Comparison of ENCODE assay signal across 10 mouse cellular contexts in the genomic region with DNA sequence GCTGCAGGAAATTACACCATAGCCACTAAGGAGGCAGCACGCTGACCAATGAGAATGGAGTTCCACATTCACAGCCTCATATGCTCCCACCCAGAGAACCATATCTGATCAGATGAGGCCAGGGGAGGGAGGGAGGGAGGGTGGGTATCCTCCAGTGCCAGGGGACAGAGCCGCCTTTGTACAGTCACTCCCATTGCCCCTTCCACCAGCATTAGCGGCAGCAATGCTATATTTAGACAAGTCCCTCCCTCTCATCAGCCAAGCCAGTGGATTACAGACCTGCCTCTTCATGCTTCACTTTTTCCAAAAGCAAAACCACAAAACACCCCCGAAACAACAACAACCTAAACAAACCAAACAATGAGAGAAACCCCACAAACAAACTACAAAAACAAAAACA. TPM values are rescaled to one million over a fixed set of nuclear protein-coding genes. Genes with fewer than 3 reads are reported as not detected.
DNase-seq lines count a peak whose midpoint lies in the region; ATAC-seq and TF ChIP-seq lines count a peak whose summit lies in the region.
"Had no signal": no experiment of that assay in that cellular context is flagged by ENCODE, and none has a peak within 500 bp of the region (broad histone marks: within the 10 kb centered on the region; RNA-seq: fewer than 3 reads in every experiment).

No protein-coding gene starts in this region.

- H3K4me3 ChIP-seq in intestine, embryonic 14.5 days (ENCODE audit: low read depth, low read length): no peak overlapping the region
- no peak overlapping the region for H3K4me3 ChIP-seq in intestine, postnatal 0 days (ENCODE audit: low read depth, low read length)
- H3K4me3 ChIP-seq in forebrain, embryonic 15.5 days: no peak overlapping the region
- no peak overlapping the region for H3K4me3 ChIP-seq in intestine, embryonic 16.5 days (ENCODE audit: low read length)

- H3K9ac ChIP-seq in intestine, embryonic 14.5 days (ENCODE audit: low read length): no peak overlapping the region
- H3K9ac ChIP-seq in intestine, postnatal 0 days (ENCODE audit: low read depth, low read length): no peak overlapping the region
- H3K9ac ChIP-seq in forebrain, embryonic 15.5 days (replicated peaks): no peak overlapping the region
- H3K9ac ChIP-seq in intestine, embryonic 16.5 days (ENCODE audit: low read depth, low read length): no peak overlapping the region
- H3K9ac ChIP-seq: liver, embryonic 14.5 days had no signal

- no peak overlapping the region for H3K4me2 ChIP-seq in intestine, embryonic 14.5 days (ENCODE audit: low read length)
- no peak overlapping the region for H3K4me2 ChIP-seq in intestine, postnatal 0 days (replicated peaks; ENCODE audit: low read depth)
- H3K4me2 ChIP-seq in forebrain, embryonic 15.5 days (replicated peaks): no peak overlapping the region
- no peak overlapping the region for H3K4me2 ChIP-seq in intestine, embryonic 16.5 days (ENCODE audit: low read depth, low read length)

- H3K27ac ChIP-seq in intestine, embryonic 14.5 days (ENCODE audit: low read depth): no peak overlapping the region
- H3K27ac ChIP-seq in intestine, postnatal 0 days (ENCODE audit: low read depth, low read length): no peak overlapping the region
- no peak overlapping the region for H3K27ac ChIP-seq in forebrain, embryonic 15.5 days (replicated peaks)
- H3K27ac ChIP-seq in intestine, embryonic 16.5 days (ENCODE audit: low read length): no peak overlapping the region
- H3K27ac ChIP-seq: liver, embryonic 14.5 days had no signal

- no peak for DNase-seq in intestine, embryonic 14.5 days (ENCODE audit: low spot score)
- peak; percentile 4 for DNase-seq in NIH3T3 (ENCODE audit: low read depth)
- DNase-seq in urinary bladder, postnatal 14 days (ENCODE audit: low spot score): no peak
- DNase-seq: kidney, adult 9 months had no signal

- TF ChIP-seq CTCF in intestine, postnatal 0 days (IDR thresholded peaks at IDR 0.05; ENCODE audit: low read depth): no peak

- H3K9me3 ChIP-seq in intestine, embryonic 14.5 days (ENCODE audit: control insufficient read depth, low read length): no peaks in the 10 kb centered on the region
- no peaks in the 10 kb centered on the region for H3K9me3 ChIP-seq in intestine, postnatal 0 days (ENCODE audit: control insufficient read depth)
- no peaks in the 10 kb centered on the region for H3K9me3 ChIP-seq in forebrain, embryonic 15.5 days
- H3K9me3 ChIP-seq in intestine, embryonic 16.5 days (ENCODE audit: control insufficient read depth, low read length): no peaks in the 10 kb centered on the region

- WGBS in intestine, embryonic 14.5 days: 58% methylated on average over 4 of the region's 4 CpGs
- 51% methylated on average over 4 of the region's 4 CpGs for WGBS in intestine, postnatal 0 days
- 54% methylated on average over 4 of the region's 4 CpGs for WGBS in forebrain, embryonic 15.5 days
- WGBS in intestine, embryonic 16.5 days: 52% methylated on average over 4 of the region's 4 CpGs

- peak; percentile 54; the same call in 1 of the 2 replicates for ATAC-seq in intestine, embryonic 14.5 days (replicated peaks; ENCODE audit: low FRiP score, low TSS enrichment, low read depth)
- no peak for ATAC-seq in intestine, postnatal 0 days
- 0 out of 2 replicates have a peak, but pooled peaks have one; percentile 36 for ATAC-seq in forebrain, embryonic 15.5 days (replicated peaks)
- ATAC-seq in intestine, embryonic 16.5 days: peak; percentile 52
- no peak for ATAC-seq in megakaryocyte-erythroid progenitor cell, adult 5-6 weeks (replicated peaks; ENCODE audit: low FRiP score, low TSS enrichment, poor library complexity, severe bottlenecking)
- ATAC-seq in inflammation-experienced regulatory T-cells, adult 6 months: no peak

- no peaks in the 10 kb centered on the region for H3K36me3 ChIP-seq in intestine, embryonic 14.5 days (ENCODE audit: control insufficient read depth, insufficient read depth, low read length)
- no peaks in the 10 kb centered on the region for H3K36me3 ChIP-seq in intestine, postnatal 0 days (ENCODE audit: control insufficient read depth, insufficient read depth)
- H3K36me3 ChIP-seq in forebrain, embryonic 15.5 days: no peaks in the 10 kb centered on the region
- no peaks in the 10 kb centered on the region for H3K36me3 ChIP-seq in intestine, embryonic 16.5 days (ENCODE audit: control insufficient read depth, insufficient read depth, low read length)

- peaks cover 14% of the 10 kb centered on the region for H3K4me1 ChIP-seq in intestine, embryonic 14.5 days (replicated peaks; ENCODE audit: control insufficient read depth, insufficient read depth, low read length)
- no peaks in the 10 kb centered on the region for H3K4me1 ChIP-seq in intestine, postnatal 0 days (replicated peaks; ENCODE audit: control insufficient read depth, insufficient read depth, low read length)
- peaks cover 10% of the 10 kb centered on the region; the same call in 1 of the 2 replicates for H3K4me1 ChIP-seq in forebrain, embryonic 15.5 days
- H3K4me1 ChIP-seq in intestine, embryonic 16.5 days (ENCODE audit: control insufficient read depth, insufficient read depth, low read length): peaks cover 9% of the 10 kb centered on the region

- no peaks in the 10 kb centered on the region for H3K27me3 ChIP-seq in intestine, embryonic 14.5 days (replicated peaks; ENCODE audit: control insufficient read depth, insufficient read depth, low read length)
- no peaks in the 10 kb centered on the region for H3K27me3 ChIP-seq in intestine, postnatal 0 days (replicated peaks; ENCODE audit: control insufficient read depth, insufficient read depth, low read length)
- no peaks in the 10 kb centered on the region for H3K27me3 ChIP-seq in forebrain, embryonic 15.5 days
- no peaks in the 10 kb centered on the region for H3K27me3 ChIP-seq in intestine, embryonic 16.5 days (replicated peaks; ENCODE audit: control insufficient read depth, insufficient read depth, low read length)

RNA-seq across cellular contexts. Expression of a gene that starts 30.2 kb away (rescaled TPM):
- polyA plus RNA-seq in intestine, embryonic 14.5 days (2014; fragmentation: Nextera tagmentation; extraction: Ambion mirVana): 11.6 and 13.1 TPM in 2 replicates
- polyA plus RNA-seq in intestine, postnatal 0 days (2015; fragmentation: Nextera tagmentation; extraction: Ambion mirVana): 6.3 and 8.5 TPM in 2 replicates
- polyA plus RNA-seq in forebrain, embryonic 15.5 days (2015; fragmentation: Nextera tagmentation; extraction: Ambion mirVana): 5.1 and 6.6 TPM in 2 replicates
- 7.4 and 8.8 TPM in 2 replicates for polyA plus RNA-seq in intestine, embryonic 16.5 days (2015; fragmentation: Nextera tagmentation; extraction: Ambion mirVana)
- not detected in 2 replicates for total RNA-seq in megakaryocyte-erythroid progenitor cell, adult 5-6 weeks (2014; fragmentation: Nextera tagmentation)
- not detected in 2 replicates for total RNA-seq in megakaryocyte-erythroid progenitor cell, adult 5-6 weeks (2017)
- under 1 TPM; 0.20 to 0.58 (median 0.36) TPM for polyA plus RNA-seq in inflammation-experienced regulatory T-cells, adult 6 months (2017; shearing (Covaris generic))

Comparison
In these comparisons a context has a peak if more than half of its experiments do, and no peak if none do; other contexts are left out.
1. ATAC-seq: peak in intestine, embryonic 14.5 days (single experiment), forebrain, embryonic 15.5 days (single experiment) and intestine, embryonic 16.5 days (single experiment); none in intestine, postnatal 0 days (single experiment), megakaryocyte-erythroid progenitor cell, adult 5-6 weeks (single experiment) and inflammation-experienced regulatory T-cells, adult 6 months (single experiment).